Mouse (Mus musculus) G1E (cell line): ENCODE measurements around the gene Plbd2.

ENCODE experiments used
- CTCF ChIP-seq: IDR thresholded peaks from 2 replicates; pipeline ENCODE4 v1.5.1; 2012; ENCODE audit warnings: low read depth, low read length, inconsistent platforms, mixed read lengths
- POLR2AphosphoS5 ChIP-seq: IDR thresholded peaks from 2 replicates; pipeline ENCODE4 v1.6.1; 2012; ENCODE audit warnings: low read depth, low read length, inconsistent platforms; ENCODE audit not compliant: insufficient replicate concordance

DNA sequence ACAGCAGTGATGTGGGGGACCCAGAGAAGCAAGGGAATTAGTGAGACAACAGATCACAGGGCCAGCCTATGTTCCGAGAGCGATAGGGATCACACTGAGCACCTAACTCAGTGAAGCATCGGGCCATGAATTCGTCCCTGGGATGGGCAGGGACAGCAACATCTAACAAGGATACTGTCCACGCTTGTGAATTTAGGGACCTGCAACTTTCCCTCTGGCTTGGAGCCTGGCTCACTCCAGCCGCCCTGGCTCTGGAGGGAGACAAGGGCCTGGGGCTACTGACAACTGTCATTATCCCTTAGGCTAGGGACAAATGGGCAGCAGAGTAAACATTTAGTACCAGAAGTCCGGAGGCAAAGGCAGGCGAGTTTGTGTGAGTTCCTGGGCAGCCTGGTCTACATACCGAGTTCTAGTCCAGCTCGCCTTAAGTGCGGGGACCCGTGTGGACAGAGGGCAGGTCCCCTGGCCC is 716 bp downstream of the Plbd2 start:
- TF ChIP-seq CTCF (no peak), POLR2AphosphoS5 (no peak)
